Mouse (Mus musculus) liver, embryonic 18 days (tissue): Measurements from ENCODE around the gene Tnnc2. TPM values are rescaled to one million over a fixed set of nuclear protein-coding genes. Genes with fewer than 3 reads are reported as not detected.

Experiments used
- polyA plus RNA-seq: library from polyadenylated mRNA; depleted of rRNA; stranded (reverse); fragments of >200 nt; gene quantifications from 2 replicates; pipeline ENCODE4 v1.2.3, GENCODE M21; 2012; rRNA removed

Tnnc2 gene
- 0.58 and 2.9 TPM in 2 replicates for polyA plus RNA-seq

GRCm38 (mm10) chr2:164779481-164780086, at the start of gene Tnnc2:
TSS of gene Tnnc2 (minus strand) at chr2:164779967.

GRCm38 (mm10) chr2:164828437-164828836, 48.7 kb upstream of the Tnnc2 start, which contains the start of gene Spata25:
TSS of gene Spata25 (minus strand) at chr2:164828537.

DNA sequence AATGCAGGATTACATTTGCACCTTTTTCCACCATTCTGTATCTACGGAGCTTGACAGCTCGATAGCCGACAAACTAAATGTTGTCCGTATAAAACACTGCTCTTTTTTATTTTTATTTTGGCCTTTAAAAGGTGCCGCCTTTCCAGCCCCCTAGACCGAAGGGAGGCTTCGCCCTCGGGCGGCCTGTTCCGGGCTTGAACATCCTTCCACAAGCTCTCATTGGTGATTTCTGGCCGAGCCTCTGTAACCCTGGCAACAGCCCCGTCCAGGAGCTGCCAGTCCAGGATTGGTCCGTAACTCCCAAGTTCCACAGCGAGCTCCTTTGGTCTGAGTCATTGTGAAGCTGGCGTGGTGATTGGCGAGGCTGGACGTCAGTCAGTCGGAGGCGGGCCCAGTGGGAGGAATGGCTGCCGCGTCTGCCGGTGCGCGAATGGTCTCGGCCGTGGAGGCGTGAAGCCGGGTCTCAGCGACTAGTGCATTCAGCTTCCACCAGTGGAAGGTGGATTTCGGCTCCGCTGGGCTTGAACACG, 42.9 kb upstream of the Tnnc2 start, which contains the start of gene Zswim1:
Gene Zswim1, plus strand, starts transcription at position 51 of the 530 bp plus-strand sequence.

GRCm38 (mm10) chr2:164804533-164805331, 25.0 kb upstream of the Tnnc2 start, which contains the start of the genes Acot8 and Zswim3:
TSS of gene Acot8 (minus strand) at chr2:164804882.
TSS of gene Zswim3 (plus strand) at chr2:164805098.

DNA sequence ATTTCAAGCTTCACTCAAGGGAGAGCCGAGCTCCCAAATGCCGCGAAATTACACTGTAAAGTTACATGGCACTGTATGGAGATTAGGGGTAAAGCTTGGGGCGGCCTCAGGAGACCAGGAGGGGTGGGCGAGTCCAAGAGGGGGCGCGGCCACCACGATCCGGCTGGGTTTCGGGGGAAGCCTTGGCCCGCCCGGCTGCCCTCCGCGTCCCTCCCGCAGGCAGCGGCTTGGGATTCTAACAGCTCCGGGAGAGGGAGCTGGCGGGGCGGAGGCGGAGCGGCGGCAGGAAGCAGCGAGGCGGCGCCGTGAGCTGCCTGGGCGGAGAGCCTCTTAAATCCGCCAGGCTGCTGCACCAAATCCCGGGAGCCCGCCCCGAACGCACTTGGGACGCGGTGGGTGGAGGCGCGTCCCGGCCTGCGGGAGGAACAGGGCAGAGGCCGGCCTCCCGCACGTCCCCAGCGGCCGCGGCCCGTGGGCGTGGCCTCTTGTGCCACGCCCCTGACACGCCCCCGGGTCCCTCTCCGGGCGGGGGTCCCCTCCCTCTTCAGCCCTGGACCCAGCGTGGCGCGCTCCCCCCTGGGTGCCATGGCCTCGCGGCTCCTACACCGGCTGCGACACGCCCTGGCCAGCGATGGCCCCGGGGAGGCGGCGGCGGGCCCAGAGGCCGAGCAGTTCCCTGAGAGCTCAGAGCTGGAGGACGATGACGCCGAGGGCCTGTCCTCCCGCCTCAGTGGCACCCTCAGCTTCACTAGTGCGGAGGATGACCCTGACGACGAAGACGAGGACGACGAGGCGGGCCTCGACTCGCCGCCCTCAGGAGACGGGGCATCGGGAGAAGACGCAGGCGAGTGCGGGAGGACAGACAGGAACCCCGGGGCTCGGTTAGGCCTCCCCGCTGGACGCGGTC, 6.0 kb upstream of the Tnnc2 start, which contains the start of gene Snx21:
Gene Snx21, plus strand, starts transcription at position 343 of the 907 bp plus-strand sequence.

DNA sequence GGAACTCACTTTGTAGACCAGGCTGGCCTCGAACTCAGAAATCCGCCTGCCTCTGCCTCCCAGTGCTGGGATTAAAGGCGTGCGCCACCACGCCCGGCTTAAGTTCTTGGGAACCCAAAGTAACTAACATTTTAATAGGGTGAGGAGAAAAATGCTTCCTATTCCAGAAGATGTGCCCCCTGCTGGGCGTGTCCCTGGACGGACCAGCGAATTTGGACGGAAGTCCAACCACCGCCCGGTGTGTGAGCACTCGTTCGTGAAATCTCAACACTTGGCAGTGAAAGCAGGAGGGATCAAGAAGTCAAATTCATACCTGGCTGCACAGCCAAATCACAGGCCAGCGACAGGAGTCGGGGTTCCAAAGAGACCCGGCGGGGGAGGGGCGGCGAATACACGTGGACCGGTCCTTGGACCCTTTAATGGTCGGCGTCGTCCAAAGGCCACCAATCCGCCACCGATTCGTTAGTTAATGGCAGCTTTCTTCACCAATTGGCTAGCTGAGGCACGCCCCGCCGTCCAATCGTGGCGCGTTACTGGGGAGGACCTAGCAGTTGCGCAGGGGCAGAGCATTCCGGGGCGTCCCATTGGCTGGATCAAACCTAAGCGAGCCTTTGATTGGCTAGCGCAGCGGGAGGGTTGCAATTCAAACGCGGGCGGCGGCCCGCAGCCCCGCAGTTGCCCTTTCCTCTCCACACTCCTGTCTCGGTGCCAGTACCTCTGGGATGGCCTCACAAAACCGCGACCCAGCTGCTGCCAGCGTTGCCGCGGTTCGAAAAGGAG, 10.3 kb downstream of the Tnnc2 start, which contains the start of gene Ube2c:
Gene Ube2c, plus strand, starts transcription at position 641 of the 780 bp plus-strand sequence.

GRCm38 (mm10) chr2:164745843-164746479, 33.8 kb downstream of the Tnnc2 start, which contains the start of the genes Wfdc3 and Dnttip1:
TSS of gene Wfdc3 (minus strand) at chr2:164745931.
TSS of gene Dnttip1 (plus strand) at chr2:164745983.

Other genes starting within 250 kb of the Tnnc2 start
- 1.6 and 2.0 TPM in 2 replicates for gene Wfdc2, start 217.6 kb downstream of the Tnnc2 start, polyA plus RNA-seq
- not detected in 2 replicates for gene Spint3, start 206.5 kb downstream of the Tnnc2 start, polyA plus RNA-seq
- 0.05 and 0.06 TPM in 2 replicates for gene Wfdc6a, start 194.5 kb downstream of the Tnnc2 start, polyA plus RNA-seq
- not detected in 2 replicates for gene Eppin, start 186.4 kb downstream of the Tnnc2 start, polyA plus RNA-seq
- not detected in 2 replicates for gene Wfdc6b, start 166.4 kb downstream of the Tnnc2 start, polyA plus RNA-seq
- gene Wfdc8, start 166.3 kb downstream of the Tnnc2 start, polyA plus RNA-seq = not detected in 2 replicates
- gene Wfdc16, start 141.2 kb downstream of the Tnnc2 start, polyA plus RNA-seq = not detected in 2 replicates
- not detected in 2 replicates for gene Wfdc10, start 123.9 kb downstream of the Tnnc2 start, polyA plus RNA-seq
- gene Wfdc9, start 123.4 kb downstream of the Tnnc2 start, polyA plus RNA-seq = not detected in 2 replicates
- not detected in 2 replicates for gene Wfdc11, start 105.9 kb downstream of the Tnnc2 start, polyA plus RNA-seq
- not detected in 2 replicates for gene Wfdc13, start 94.9 kb downstream of the Tnnc2 start, polyA plus RNA-seq
- gene Spint4, start 81.5 kb downstream of the Tnnc2 start, polyA plus RNA-seq = not detected in 2 replicates
- gene Spint5, start 64.7 kb downstream of the Tnnc2 start, polyA plus RNA-seq = not detected in 2 replicates
- 1.6 and 2.1 TPM in 2 replicates for gene Wfdc3, start 34.0 kb downstream of the Tnnc2 start, polyA plus RNA-seq
- gene Dnttip1, start 34.0 kb downstream of the Tnnc2 start, polyA plus RNA-seq = 21.7 and 22.8 TPM in 2 replicates
- gene Ube2c, start 10.1 kb downstream of the Tnnc2 start, polyA plus RNA-seq = 255 and 264 TPM in 2 replicates
- gene Snx21, start 5.9 kb upstream of the Tnnc2 start, polyA plus RNA-seq = 7.7 and 11.3 TPM in 2 replicates
- 20.1 and 20.3 TPM in 2 replicates for gene Acot8, start 24.9 kb upstream of the Tnnc2 start, polyA plus RNA-seq
- gene Zswim3, start 25.1 kb upstream of the Tnnc2 start, polyA plus RNA-seq = 1.9 TPM in 2 replicates
- 1.3 and 1.5 TPM in 2 replicates for gene Zswim1, start 42.7 kb upstream of the Tnnc2 start, polyA plus RNA-seq
- gene Spata25, start 48.6 kb upstream of the Tnnc2 start, polyA plus RNA-seq = 0.05 and 0.08 TPM in 2 replicates
- gene Ctsa, start 52.9 kb upstream of the Tnnc2 start, polyA plus RNA-seq = 121 and 130 TPM in 2 replicates
- gene Neurl2, start 53.5 kb upstream of the Tnnc2 start, polyA plus RNA-seq = 1.5 and 2.2 TPM in 2 replicates
- gene Pltp, start 77.7 kb upstream of the Tnnc2 start, polyA plus RNA-seq = 34.8 and 42.2 TPM in 2 replicates
- gene Pcif1, start 99.3 kb upstream of the Tnnc2 start, polyA plus RNA-seq = 18.4 and 21.2 TPM in 2 replicates
- 6.5 and 8.2 TPM in 2 replicates for gene Zfp335, start 131.8 kb upstream of the Tnnc2 start, polyA plus RNA-seq
- gene Mmp9, start 160.8 kb upstream of the Tnnc2 start, polyA plus RNA-seq = 19.0 and 24.6 TPM in 2 replicates
- gene Slc12a5, start 180.8 kb upstream of the Tnnc2 start, polyA plus RNA-seq = 0.72 and 0.81 TPM in 2 replicates